Mouse (Mus musculus) heart, postnatal 0 days (tissue): ENCODE measurements around the gene Mms22l. TPM values are rescaled to one million over a fixed set of nuclear protein-coding genes. Genes with fewer than 3 reads are reported as not detected.

Experiments
- ATAC-seq: fragments of 200-750 bp; cut with Nextera tagmentation; 2 replicates; pipeline ENCODE4 v1.8.0; 2017; ENCODE audit warnings: low read depth, moderate number of reproducible peaks, moderate library complexity; ENCODE audit not compliant: insufficient read depth
- DNase-seq: peaks from one replicate; pipeline ENCODE4 v3.0.0-alpha.2; 2016; ENCODE audit warnings: low spot score
- H3K27ac ChIP-seq: fragments of 300-500 bp; sonication (generic); 2 replicates; pipeline ENCODE4 v1.5.1; 2014; ENCODE audit warnings: low read depth, mild to moderate bottlenecking
- H3K27me3 ChIP-seq: fragments of 300-500 bp; sonication (generic); 2 replicates; pipeline ENCODE4 v1.6.1; 2014; ENCODE audit warnings: low read length, mixed read lengths; ENCODE audit not compliant: control insufficient read depth, insufficient read depth
- H3K36me3 ChIP-seq: fragments of 300-500 bp; sonication (generic); replicated peaks from 2 replicates; pipeline ENCODE4 v1.6.1; 2014; ENCODE audit warnings: low read length, mixed read lengths; ENCODE audit not compliant: control insufficient read depth, insufficient read depth
- H3K4me1 ChIP-seq: fragments of 300-500 bp; sonication (generic); 2 replicates; pipeline ENCODE4 v1.6.1; 2014; ENCODE audit warnings: antibody characterized with exemption; ENCODE audit not compliant: control insufficient read depth, insufficient read depth
- H3K4me2 ChIP-seq: fragments of 300-500 bp; sonication (generic); 2 replicates; pipeline ENCODE4 v1.6.1; 2014; ENCODE audit warnings: low read depth, mild to moderate bottlenecking, low read length, moderate library complexity
- H3K4me3 ChIP-seq: fragments of 300-500 bp; sonication (generic); 2 replicates; pipeline ENCODE4 v1.5.1; 2014; ENCODE audit warnings: low read depth, low read length
- H3K9ac ChIP-seq: fragments of 300-500 bp; sonication (generic); replicated peaks from 2 replicates; pipeline ENCODE4 v1.6.1; 2014; ENCODE audit warnings: low read depth, low read length, mixed read lengths
- H3K9me3 ChIP-seq: fragments of 300-500 bp; sonication (generic); replicated peaks from 2 replicates; pipeline ENCODE4 v1.6.1; 2016; ENCODE audit warnings: low read length; ENCODE audit not compliant: control insufficient read depth
- CTCF ChIP-seq: IDR thresholded peaks from 2 replicates; pipeline ENCODE4 v1.5.1; 2016; ENCODE audit warnings: antibody characterized with exemption, control low read depth, low read depth
- EP300 ChIP-seq: IDR thresholded peaks from 2 replicates; pipeline ENCODE4 v1.6.1; 2016; ENCODE audit warnings: antibody characterized with exemption, low read depth
- WGBS: fragments of 180-500 bp; shearing (Covaris S2); extraction: QIAGEN DNeasy Blood & Tissue Kit; methylation state at CpG from one replicate; pipeline ENCODE4 v1.1.7; 2014; 5-methylcytosine and 5-hydroxymethylcytosine counted together
- polyA plus RNA-seq: library from polyadenylated mRNA; unstranded; fragments of >200 nt; fragmentation: Nextera tagmentation; extraction: Ambion mirVana; gene quantifications from 2 replicates; pipeline ENCODE4 v1.2.1, GENCODE M21; 2015
- total RNA-seq: library from RNA; depleted of rRNA; stranded (reverse); fragments of >200 nt; gene quantifications from 2 replicates; pipeline ENCODE4 v1.2.3, GENCODE M21; 2014; ENCODE audit warnings: low replicate concordance

Gene Mms22l
- total and polyA plus RNA-seq, 2 experiments from 2014 or later, result 5.2 TPM

DNA sequence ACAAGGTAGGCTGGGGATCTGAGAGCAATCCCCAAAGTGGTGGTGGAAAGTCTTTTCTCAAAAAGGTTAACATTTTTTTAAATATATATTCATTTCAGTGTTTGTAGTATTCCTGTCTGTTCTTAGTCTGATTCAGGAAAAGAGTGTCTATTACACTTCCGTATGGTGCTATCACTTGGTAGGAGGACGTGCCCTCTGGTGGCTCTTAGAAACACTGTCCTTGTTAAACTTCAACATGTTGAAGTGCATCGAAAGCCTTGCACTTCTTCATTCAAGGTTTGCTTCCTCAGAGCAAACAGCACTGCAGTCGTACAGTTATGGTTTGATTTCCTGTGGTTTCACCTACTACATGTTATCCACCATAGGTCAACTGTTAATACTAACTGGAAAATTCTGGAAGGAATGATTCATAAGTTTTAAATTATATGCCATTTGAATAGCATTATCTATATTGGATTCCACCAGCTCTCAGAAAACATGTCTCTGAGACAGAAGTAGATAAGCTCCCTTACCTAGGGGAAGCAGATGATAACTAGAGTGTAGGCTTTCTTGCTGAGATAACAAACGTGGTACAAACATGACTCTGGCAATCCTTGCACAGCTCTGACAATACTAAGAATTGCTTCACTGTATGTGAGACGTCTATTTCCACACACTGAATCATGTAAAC is 100.8 kb downstream of the Mms22l start:
- Histone ChIP-seq H3K36me3 (peaks cover 22% of the 10 kb centered on the region), H3K9ac (no peak overlapping the region), H3K4me2 (no peak overlapping the region), H3K27ac (no peak overlapping the region), H3K4me1 (no peaks in the 10 kb centered on the region), H3K27me3 (no peaks in the 10 kb centered on the region), H3K9me3 (no peaks in the 10 kb centered on the region), H3K4me3 (no peak overlapping the region)
- TF ChIP-seq CTCF (peak; percentile 30; the same call in 1 of the 2 replicates), EP300 (no peak)
- DNase-seq (no peak), ATAC-seq (no peak)
- WGBS, result 34% methylated on average over 6 of the region's 6 CpGs

GRCm38 (mm10) chr4:24598637-24599036 is 102.4 kb downstream of the Mms22l start:
- DNase-seq (no peak), ATAC-seq (no peak)
- TF ChIP-seq CTCF (no peak), EP300 (no peak)
- Histone ChIP-seq H3K4me1 (no peaks in the 10 kb centered on the region), H3K4me3 (no peak overlapping the region), H3K4me2 (no peak overlapping the region), H3K27me3 (no peaks in the 10 kb centered on the region), H3K36me3 (peaks cover 31% of the 10 kb centered on the region), H3K27ac (no peak overlapping the region), H3K9me3 (no peaks in the 10 kb centered on the region), H3K9ac (no peak overlapping the region)
- 72% methylated on average over 1 of the region's 1 CpGs for WGBS

GRCm38 (mm10) chr4:24601711-24602110 is 105.5 kb downstream of the Mms22l start:
- WGBS, result 91% methylated on average over 6 of the region's 6 CpGs
- peaks cover 31% of the 10 kb centered on the region for H3K36me3 ChIP-seq
- H3K27ac ChIP-seq, result no peak overlapping the region
- DNase-seq (no peak), ATAC-seq (no peak)
- no peaks in the 10 kb centered on the region for H3K9me3 ChIP-seq
- H3K9ac ChIP-seq, result no peak overlapping the region
- no peak overlapping the region for H3K4me2 ChIP-seq
- no peaks in the 10 kb centered on the region for H3K4me1 ChIP-seq
- H3K27me3 ChIP-seq, result no peaks in the 10 kb centered on the region
- H3K4me3 ChIP-seq, result no peak overlapping the region
- TF ChIP-seq CTCF, result no peak
- no peak for TF ChIP-seq EP300

DNA sequence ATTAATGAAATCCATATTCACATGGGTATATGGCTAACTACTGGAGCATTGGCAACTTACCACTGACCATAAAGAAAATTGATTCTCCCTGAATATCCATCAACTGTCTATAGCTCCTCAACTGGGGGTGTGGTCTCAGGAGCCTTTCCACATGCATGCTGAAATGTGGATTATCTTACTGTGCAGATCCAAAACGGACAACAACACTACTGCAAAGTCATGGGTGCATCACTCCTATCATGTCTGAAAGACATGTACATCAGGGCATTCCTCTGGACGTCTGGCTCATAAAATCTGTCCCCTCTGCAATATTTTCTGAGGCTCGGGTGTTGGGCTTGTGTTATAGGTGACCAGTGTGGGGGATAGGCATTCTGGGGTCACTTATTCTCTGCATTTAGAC is 112.8 kb downstream of the Mms22l start:
- Histone ChIP-seq H3K9ac (no peak overlapping the region), H3K4me1 (no peaks in the 10 kb centered on the region), H3K9me3 (no peaks in the 10 kb centered on the region), H3K36me3 (no peaks in the 10 kb centered on the region), H3K27me3 (no peaks in the 10 kb centered on the region), H3K4me3 (no peak overlapping the region), H3K4me2 (no peak overlapping the region), H3K27ac (no peak overlapping the region)
- DNase-seq, result no peak
- WGBS, result 77% methylated on average over 3 of the region's 3 CpGs
- no peak for ATAC-seq
- TF ChIP-seq CTCF, result no peak
- no peak for TF ChIP-seq EP300

DNA sequence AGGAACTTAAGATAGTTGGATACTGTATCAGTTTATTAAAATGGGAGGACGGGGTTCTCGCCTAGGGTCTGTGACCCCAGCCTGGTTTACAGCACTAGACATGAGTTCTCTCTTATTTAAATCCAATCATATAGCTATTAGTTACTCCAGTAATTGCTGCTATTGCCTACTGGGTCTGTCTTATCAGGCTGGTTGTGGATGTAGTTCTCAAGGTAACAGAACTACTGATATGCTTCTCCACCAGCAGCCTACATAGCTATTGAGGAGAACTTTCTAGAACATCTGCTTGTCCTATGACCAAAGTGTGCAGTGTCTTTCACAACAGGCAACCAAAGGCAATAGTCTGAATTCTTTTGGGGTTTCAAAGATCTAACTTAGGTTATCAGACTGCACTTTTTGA is 113.3 kb downstream of the Mms22l start:
- H3K4me3 ChIP-seq, result no peak overlapping the region
- 93% methylated on average over 2 of the region's 2 CpGs for WGBS
- no peak overlapping the region for H3K9ac ChIP-seq
- no peaks in the 10 kb centered on the region for H3K27me3 ChIP-seq
- H3K27ac ChIP-seq, result no peak overlapping the region
- H3K4me2 ChIP-seq, result no peak overlapping the region
- DNase-seq (no peak), ATAC-seq (no peak)
- TF ChIP-seq EP300, result no peak
- no peak for TF ChIP-seq CTCF
- no peaks in the 10 kb centered on the region for H3K4me1 ChIP-seq
- no peaks in the 10 kb centered on the region for H3K36me3 ChIP-seq
- no peaks in the 10 kb centered on the region for H3K9me3 ChIP-seq

DNA sequence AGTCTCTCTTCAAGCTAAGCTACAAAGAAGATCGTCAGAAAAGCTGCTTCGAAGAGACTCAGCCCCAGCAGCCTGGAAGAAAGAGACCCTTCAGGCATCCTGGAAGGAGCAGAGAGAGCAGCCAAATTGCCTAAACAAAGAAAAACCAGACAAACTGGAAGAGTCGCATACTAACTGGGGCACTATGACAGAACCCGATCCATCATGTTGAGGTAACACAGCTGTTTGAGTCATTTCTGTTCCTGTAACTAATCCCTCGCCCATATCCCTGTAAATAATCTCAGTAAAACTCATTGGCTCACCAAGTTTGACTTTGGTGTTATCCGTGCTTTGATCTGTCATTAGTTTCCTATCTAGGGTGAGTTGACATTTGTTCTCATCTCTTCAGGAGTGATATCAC is 123.8 kb downstream of the Mms22l start:
- DNase-seq (no peak), ATAC-seq (no peak)
- Histone ChIP-seq H3K4me1 (no peaks in the 10 kb centered on the region), H3K4me3 (no peak overlapping the region), H3K9ac (no peak overlapping the region), H3K27ac (no peak overlapping the region), H3K27me3 (no peaks in the 10 kb centered on the region), H3K4me2 (no peak overlapping the region), H3K36me3 (no peaks in the 10 kb centered on the region), H3K9me3 (no peaks in the 10 kb centered on the region)
- TF ChIP-seq CTCF, result no peak
- no peak for TF ChIP-seq EP300
- WGBS, result 73% methylated on average over 6 of the region's 6 CpGs
